Mouse (Mus musculus): Measurements from ENCODE around the gene Ltv1. TPM values are rescaled to one million over a fixed set of nuclear protein-coding genes. Genes with fewer than 3 reads are reported as not detected.

The Ltv1 gene
- total and polyA plus RNA-seq, 3 experiments, result 11.5 to 22.9 (median 22.8) TPM

GRCm38 (mm10) chr10:13186754-13187153, 6.2 kb downstream of the Ltv1 start:
- no peak overlapping the region for H3K9ac ChIP-seq (ENCODE audit: low read depth, low read length)
- no peaks in the 10 kb centered on the region for H3K79me2 ChIP-seq (replicated peaks; ENCODE audit: control insufficient read depth, insufficient read depth, low read length)
- WGBS, result 68% methylated on average over 3 of the region's 3 CpGs
- TF ChIP-seq POLR2A (IDR thresholded peaks at IDR 0.05; ENCODE audit: insufficient read depth, low read depth, low read length) (no peak), EP300 (IDR thresholded peaks at IDR 0.05; ENCODE audit: insufficient read depth, low read depth, low read length) (no peak)
- H3K36me3 ChIP-seq (ENCODE audit: control insufficient read depth, insufficient read depth, low read length), result peaks cover 3% of the 10 kb centered on the region; the same call in 1 of the 2 replicates
- H3K4me1 ChIP-seq (ENCODE audit: control insufficient read depth, insufficient read depth, low read length), result no peaks in the 10 kb centered on the region; the same call in 1 of the 2 replicates
- DNase-seq, result no peak
- intact Hi-C loops (cut with DNase I), result no loop called here
- H3K27me3 ChIP-seq (ENCODE audit: control insufficient read depth, insufficient read depth, low read length), result no peaks in the 10 kb centered on the region
- H3K27ac ChIP-seq, result no peak overlapping the region
- H3K4me3 ChIP-seq, result no peak overlapping the region

- Histone ChIP-seq H3K27me3 (ENCODE audit: control insufficient read depth, insufficient read depth, low read length) (no peaks in the 10 kb centered on the region), H3K4me1 (ENCODE audit: control insufficient read depth, insufficient read depth, low read length) (no peaks in the 10 kb centered on the region; the same call in 1 of the 2 replicates), H3K27ac (no peak overlapping the region), H3K9ac (ENCODE audit: low read depth, low read length) (no peak overlapping the region), H3K4me3 (no peak overlapping the region), H3K36me3 (ENCODE audit: control insufficient read depth, insufficient read depth, low read length) (peaks cover 4% of the 10 kb centered on the region), H3K79me2 (replicated peaks; ENCODE audit: control insufficient read depth, insufficient read depth, low read length) (no peaks in the 10 kb centered on the region)
- TF ChIP-seq POLR2A (IDR thresholded peaks at IDR 0.05; ENCODE audit: insufficient read depth, low read depth, low read length), result no peak
- no peak for TF ChIP-seq EP300 (IDR thresholded peaks at IDR 0.05; ENCODE audit: insufficient read depth, low read depth, low read length)
- TF ChIP-seq CTCF (IDR thresholded peaks at IDR 0.05), result no peak
- intact Hi-C loops (cut with DNase I), result no loop called here
- 53% methylated on average over 4 of the region's 4 CpGs for WGBS
- no peak for DNase-seq
Observed at GRCm38 (mm10) chr10:13184170-13184766, 8.7 kb downstream of the Ltv1 start.

GRCm38 (mm10) chr10:13180211-13180610, 12.8 kb downstream of the Ltv1 start:
- Histone ChIP-seq H3K27ac (no peak overlapping the region), H3K36me3 (ENCODE audit: control insufficient read depth, insufficient read depth, low read length) (peaks cover 7% of the 10 kb centered on the region), H3K4me3 (no peak overlapping the region), H3K4me1 (ENCODE audit: control insufficient read depth, insufficient read depth, low read length) (no peaks in the 10 kb centered on the region; the same call in 1 of the 2 replicates), H3K9ac (ENCODE audit: low read depth, low read length) (no peak overlapping the region), H3K27me3 (ENCODE audit: control insufficient read depth, insufficient read depth, low read length) (no peaks in the 10 kb centered on the region), H3K79me2 (replicated peaks; ENCODE audit: control insufficient read depth, insufficient read depth, low read length) (no peaks in the 10 kb centered on the region)
- 78% methylated on average over 7 of the region's 7 CpGs for WGBS
- TF ChIP-seq CTCF (IDR thresholded peaks at IDR 0.05) (no peak), POLR2A (IDR thresholded peaks at IDR 0.05; ENCODE audit: insufficient read depth, low read depth, low read length) (no peak), EP300 (IDR thresholded peaks at IDR 0.05; ENCODE audit: insufficient read depth, low read depth, low read length) (no peak)
- intact Hi-C loops (cut with DNase I), result no loop called here
- no peak for DNase-seq

GRCm38 (mm10) chr10:13177973-13178624, 14.9 kb downstream of the Ltv1 start, which contains the start of gene Zc2hc1b:
Gene Zc2hc1b, minus strand, starts transcription at chr10:13178023.
- H3K36me3 ChIP-seq (ENCODE audit: control insufficient read depth, insufficient read depth, low read length), result peaks cover 4% of the 10 kb centered on the region
- no peak within 1 kb of the TSS for H3K9ac ChIP-seq (ENCODE audit: low read depth, low read length)

GRCm38 (mm10) chr10:13175866-13176265, 17.1 kb downstream of the Ltv1 start:
- Histone ChIP-seq H3K9ac (ENCODE audit: low read depth, low read length) (no peak overlapping the region), H3K4me1 (ENCODE audit: control insufficient read depth, insufficient read depth, low read length) (no peaks in the 10 kb centered on the region), H3K79me2 (replicated peaks; ENCODE audit: control insufficient read depth, insufficient read depth, low read length) (no peaks in the 10 kb centered on the region), H3K27ac (no peak overlapping the region), H3K27me3 (ENCODE audit: control insufficient read depth, insufficient read depth, low read length) (no peaks in the 10 kb centered on the region), H3K4me3 (no peak overlapping the region), H3K36me3 (ENCODE audit: control insufficient read depth, insufficient read depth, low read length) (peaks cover 4% of the 10 kb centered on the region)
- no peak for DNase-seq
- 88% methylated on average over 7 of the region's 7 CpGs for WGBS
- intact Hi-C loops (cut with DNase I), result loop anchor here (5.0 kb wide), 1 partner anchor 89 kb away; no protein-coding TSS in a partner anchor
- no peak for TF ChIP-seq POLR2A (IDR thresholded peaks at IDR 0.05; ENCODE audit: insufficient read depth, low read depth, low read length)
- TF ChIP-seq CTCF (IDR thresholded peaks at IDR 0.05), result no peak
- TF ChIP-seq EP300 (IDR thresholded peaks at IDR 0.05; ENCODE audit: insufficient read depth, low read depth, low read length), result no peak

More at GRCm38 (mm10) chr10:13177973-13178624, 14.9 kb downstream of the Ltv1 start, which contains the start of gene Zc2hc1b:
- Histone ChIP-seq H3K79me2 (replicated peaks; ENCODE audit: control insufficient read depth, insufficient read depth, low read length) (no peaks in the 10 kb centered on the region), H3K27ac (no peak within 1 kb of the TSS), H3K27me3 (ENCODE audit: control insufficient read depth, insufficient read depth, low read length) (no peaks in the 10 kb centered on the region), H3K4me3 (no peak within 1 kb of the TSS), H3K4me1 (ENCODE audit: control insufficient read depth, insufficient read depth, low read length) (no peaks in the 10 kb centered on the region)
- DNase-seq, result no peak
- WGBS, result 63% methylated on average over 7 of the region's 7 CpGs
- TF ChIP-seq EP300 (IDR thresholded peaks at IDR 0.05; ENCODE audit: insufficient read depth, low read depth, low read length) (no peak), CTCF (IDR thresholded peaks at IDR 0.05) (no peak), POLR2A (IDR thresholded peaks at IDR 0.05; ENCODE audit: insufficient read depth, low read depth, low read length) (no peak)
- intact Hi-C loops (cut with DNase I), result loop anchor here (5.0 kb wide), 1 partner anchor 91 kb away; no protein-coding TSS in a partner anchor

- Histone ChIP-seq H3K36me3 (ENCODE audit: control insufficient read depth, insufficient read depth, low read length) (no peaks in the 10 kb centered on the region), H3K4me1 (ENCODE audit: control insufficient read depth, insufficient read depth, low read length) (no peaks in the 10 kb centered on the region), H3K9ac (ENCODE audit: low read depth, low read length) (no peak overlapping the region), H3K4me3 (no peak overlapping the region), H3K27me3 (ENCODE audit: control insufficient read depth, insufficient read depth, low read length) (no peaks in the 10 kb centered on the region), H3K27ac (no peak overlapping the region), H3K79me2 (replicated peaks; ENCODE audit: control insufficient read depth, insufficient read depth, low read length) (no peaks in the 10 kb centered on the region)
- DNase-seq, result peak in 1 of 2 experiments; percentile 9
- intact Hi-C loops (cut with DNase I), result no loop called here
- TF ChIP-seq CTCF (IDR thresholded peaks at IDR 0.05), result no peak
- TF ChIP-seq POLR2A (IDR thresholded peaks at IDR 0.05; ENCODE audit: insufficient read depth, low read depth, low read length), result no peak
- TF ChIP-seq EP300 (IDR thresholded peaks at IDR 0.05; ENCODE audit: insufficient read depth, low read depth, low read length), result no peak
- WGBS, result 42% methylated on average over 10 of the region's 10 CpGs
Observed at GRCm38 (mm10) chr10:13172798-13173221, 20.2 kb downstream of the Ltv1 start.

Data from heart, adult 2 months (tissue).